Mouse (Mus musculus): ENCODE results near the gene Slc8a1. TPM values are rescaled to one million over a fixed set of nuclear protein-coding genes. Genes with fewer than 3 reads are reported as not detected.

Slc8a1 gene
- polyA plus RNA-seq, 1 experiment from 2014 or later = 0.94 TPM

DNA sequence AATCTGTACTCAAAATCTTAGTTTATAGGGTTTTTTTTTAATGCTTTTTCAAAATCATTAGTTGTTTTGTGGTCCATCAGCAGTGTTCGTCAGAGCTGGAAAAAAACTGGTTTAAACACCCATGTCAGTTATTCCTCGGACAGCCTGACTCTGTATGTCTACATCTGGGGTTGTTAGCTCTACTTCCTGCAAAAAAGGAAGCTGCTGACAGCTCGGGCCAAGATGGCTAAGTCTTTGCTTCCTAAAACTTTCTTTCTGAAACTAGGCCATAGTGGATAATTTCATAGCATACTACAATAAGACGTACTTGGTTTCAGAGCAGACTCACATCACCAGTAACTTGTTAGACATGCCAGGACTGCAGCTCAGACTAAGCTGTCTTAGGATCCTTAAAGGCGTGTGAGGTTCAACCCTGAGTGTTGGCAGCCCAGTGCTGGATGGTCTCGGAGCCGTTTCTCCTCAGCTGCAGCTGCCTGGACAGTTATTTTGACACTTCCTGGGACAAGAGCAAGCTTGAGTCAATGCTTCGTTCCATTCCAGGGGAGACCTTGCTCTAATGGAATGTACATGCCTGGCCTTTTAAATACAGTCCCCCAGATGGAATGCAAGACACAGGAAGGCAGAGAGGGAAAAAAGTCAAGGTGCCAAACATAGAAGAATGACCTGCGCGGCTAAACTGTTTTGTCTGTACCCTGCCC is 158.3 kb downstream of the Slc8a1 start:
- no peak for DNase-seq (ENCODE audit: low spot score)

DNA sequence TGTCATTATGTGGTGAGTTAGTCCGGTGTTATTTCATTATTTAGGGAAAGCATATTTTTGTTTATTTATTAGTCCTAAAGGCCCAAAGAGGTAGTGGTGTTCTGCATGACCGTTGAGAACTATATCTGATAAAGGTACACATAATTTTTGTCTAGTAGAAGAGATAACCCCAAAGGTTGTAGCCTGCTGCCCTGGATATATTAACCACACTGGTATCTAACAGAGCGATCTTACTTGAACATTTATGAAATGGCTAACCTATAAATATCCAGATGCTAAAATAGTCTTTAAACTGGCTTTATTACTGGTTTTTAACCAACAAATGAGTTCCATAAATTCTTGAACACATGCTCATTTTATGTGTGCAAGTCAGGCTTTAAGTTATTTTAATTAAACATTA is 161.3 kb downstream of the Slc8a1 start:
- no peak for DNase-seq (ENCODE audit: low spot score)

- DNase-seq (ENCODE audit: low spot score) = no peak
Observed at GRCm38 (mm10) chr17:81565634-81566372, 172.4 kb downstream of the Slc8a1 start.

GRCm38 (mm10) chr17:81554052-81554734 is 184.0 kb downstream of the Slc8a1 start:
- DNase-seq (ENCODE audit: low spot score) = no peak

GRCm38 (mm10) chr17:81551856-81552635 is 186.1 kb downstream of the Slc8a1 start:
- DNase-seq (ENCODE audit: low spot score) = no peak

DNA sequence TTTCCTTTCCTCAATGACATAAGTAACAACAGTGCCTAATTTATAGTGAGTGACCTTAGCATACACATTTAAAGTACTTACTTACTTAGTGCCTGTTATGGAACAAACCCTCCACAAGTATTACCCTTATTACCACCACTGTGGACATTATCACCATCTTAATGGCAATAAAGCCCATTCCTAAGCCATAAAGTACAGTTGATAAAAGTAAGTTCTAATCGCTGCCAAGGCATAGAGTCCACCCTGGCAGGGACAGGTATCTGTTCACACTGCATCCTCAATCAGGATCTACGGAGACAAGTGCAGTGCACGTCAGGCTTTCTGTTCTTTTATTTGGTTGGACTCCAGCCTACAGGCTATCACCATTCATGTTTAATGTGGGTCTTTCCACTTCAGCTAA is 187.3 kb downstream of the Slc8a1 start:
- DNase-seq (ENCODE audit: low spot score) = no peak

DNA sequence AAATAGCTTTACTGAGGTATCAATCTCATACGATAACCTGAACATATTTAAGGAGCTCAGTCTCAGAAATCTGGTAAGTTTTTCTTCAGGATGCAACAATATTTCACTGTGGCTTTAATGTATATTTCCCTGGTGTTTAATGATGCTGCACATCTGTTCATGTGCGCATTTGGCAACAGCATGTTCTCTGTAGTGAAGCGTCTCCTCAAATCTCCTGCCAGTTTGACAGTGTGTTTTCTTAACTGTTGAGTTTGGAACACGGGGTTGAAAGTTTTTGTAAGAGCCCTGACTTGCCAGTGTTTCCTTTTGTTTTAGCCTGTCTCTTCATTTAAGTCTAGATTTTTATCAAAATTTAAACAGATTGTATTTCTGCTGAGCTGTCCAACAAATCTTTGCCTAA is 190.2 kb downstream of the Slc8a1 start:
- no peak for DNase-seq (ENCODE audit: low spot score)

GRCm38 (mm10) chr17:81546525-81546924 is 191.7 kb downstream of the Slc8a1 start:
- no peak for DNase-seq (ENCODE audit: low spot score)

GRCm38 (mm10) chr17:81546012-81546411 is 192.2 kb downstream of the Slc8a1 start:
- no peak for DNase-seq (ENCODE audit: low spot score)

DNA sequence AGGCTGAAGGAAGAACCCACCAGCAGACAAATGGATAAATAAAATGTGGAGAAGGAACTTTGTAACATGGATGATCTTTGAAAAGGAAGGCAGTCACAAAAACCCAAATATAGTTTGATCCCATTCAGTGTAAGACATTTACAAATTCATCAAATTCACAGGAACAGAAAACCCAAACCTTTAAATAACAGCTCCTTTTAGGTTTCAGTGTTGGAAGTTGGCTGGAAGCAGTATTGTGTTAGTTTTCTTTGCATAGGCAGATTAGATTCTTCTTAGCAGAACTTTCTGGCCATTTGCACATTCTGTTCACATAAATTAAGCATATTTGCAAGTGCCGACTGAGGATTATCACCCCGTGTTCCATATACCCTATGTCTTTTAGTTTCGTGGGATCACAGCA is 193.3 kb downstream of the Slc8a1 start:
- no peak for DNase-seq (ENCODE audit: low spot score)

GRCm38 (mm10) chr17:81542313-81543185 is 195.6 kb downstream of the Slc8a1 start:
- no peak for DNase-seq (ENCODE audit: low spot score)

GRCm38 (mm10) chr17:81538163-81539160 is 199.7 kb downstream of the Slc8a1 start:
- DNase-seq (ENCODE audit: low spot score) = no peak

DNA sequence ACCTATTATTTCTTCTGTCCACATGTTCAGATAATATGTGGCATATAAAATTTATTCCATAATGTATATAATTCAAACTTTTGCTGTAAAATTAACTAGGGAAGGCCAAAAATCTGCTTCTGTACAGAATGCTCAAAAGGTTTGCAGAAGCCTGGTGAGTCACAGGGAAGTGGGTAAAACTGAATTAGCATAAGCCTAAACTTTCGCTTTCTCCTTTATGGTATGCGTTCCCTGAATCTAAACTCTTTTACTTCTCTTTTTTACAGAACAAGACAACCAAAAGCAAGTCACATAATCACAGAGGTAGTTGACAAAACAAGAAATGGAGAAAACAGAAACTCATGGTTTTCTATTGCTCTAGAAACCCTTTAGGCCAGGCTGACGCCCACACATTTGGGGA is 202.1 kb downstream of the Slc8a1 start:
- DNase-seq (ENCODE audit: low spot score) = no peak

- DNase-seq (ENCODE audit: low spot score) = no peak
Observed at GRCm38 (mm10) chr17:81529849-81530248, 208.3 kb downstream of the Slc8a1 start.

GRCm38 (mm10) chr17:81528940-81529339 is 209.2 kb downstream of the Slc8a1 start:
- no peak for DNase-seq (ENCODE audit: low spot score)

- DNase-seq (ENCODE audit: low spot score) = no peak
Observed at GRCm38 (mm10) chr17:81526463-81526862, 211.7 kb downstream of the Slc8a1 start.

- no peak for DNase-seq (ENCODE audit: low spot score)
Observed at GRCm38 (mm10) chr17:81524826-81525225, 213.4 kb downstream of the Slc8a1 start.

DNA sequence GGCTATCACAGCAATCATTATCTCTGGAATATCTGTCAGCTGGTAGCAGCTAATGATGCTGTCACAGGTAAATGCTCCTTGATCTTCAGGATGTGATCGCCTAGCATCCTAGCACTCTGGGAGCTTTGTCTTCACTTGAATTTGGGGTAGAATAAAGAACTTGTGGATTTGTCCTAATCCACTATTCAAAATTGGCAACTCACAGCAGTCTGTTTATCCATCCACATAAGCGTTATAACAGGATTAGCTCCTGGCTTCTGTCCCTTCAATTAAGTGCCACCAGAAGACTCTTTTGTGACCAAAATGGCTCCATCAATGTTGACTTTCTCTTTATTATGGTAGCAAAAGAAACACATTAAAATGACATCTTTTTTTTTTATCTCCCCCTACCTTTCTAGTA is 214.2 kb downstream of the Slc8a1 start:
- no peak for DNase-seq (ENCODE audit: low spot score)

GRCm38 (mm10) chr17:81518316-81519025 is 219.7 kb downstream of the Slc8a1 start:
- no peak for DNase-seq (ENCODE audit: low spot score)
